Mouse (Mus musculus): ENCODE results near the gene Zfp382. TPM values are rescaled to one million over a fixed set of nuclear protein-coding genes. Genes with fewer than 3 reads are reported as not detected.

The Zfp382 gene
- 9.5 and 10.8 TPM in 2 replicates for polyA plus RNA-seq (2016; fragmentation: Nextera tagmentation; extraction: Ambion mirVana)

GRCm38 (mm10) chr7:30121308-30122187 is at the start of gene Zfp382:
Gene Zfp382, plus strand, starts transcription at chr7:30121942.
- Histone ChIP-seq H3K27me3 (ENCODE audit: insufficient read depth, poor library complexity, severe bottlenecking) (no peaks in the 10 kb centered on the region), H3K36me3 (peaks cover 14% of the 10 kb centered on the region), H3K4me1 (no peaks in the 10 kb centered on the region), H3K9me3 (no peaks in the 10 kb centered on the region), H3K4me3 (peak within 1 kb of the TSS; percentile 68), H3K27ac (peak within 1 kb of the TSS; percentile 94)
- DNase-seq (ENCODE audit: low spot score): peak; percentile 95
- under 1% methylated on average over 61 of the region's 61 CpGs for WGBS

GRCm38 (mm10) chr7:30072146-30073028 is 49.4 kb upstream of the Zfp382 start, which contains the start of gene Zfp82:
Gene Zfp82, minus strand, starts transcription at chr7:30072900.
- H3K9me3 ChIP-seq: no peaks in the 10 kb centered on the region
- peaks cover 22% of the 10 kb centered on the region for H3K36me3 ChIP-seq
- peaks cover 7% of the 10 kb centered on the region; the same call in 1 of the 2 replicates for H3K4me1 ChIP-seq
- DNase-seq (ENCODE audit: low spot score): peak; percentile 93
- H3K27me3 ChIP-seq (ENCODE audit: insufficient read depth, poor library complexity, severe bottlenecking): no peaks in the 10 kb centered on the region
- H3K27ac ChIP-seq: peak within 1 kb of the TSS; percentile 92
- H3K4me3 ChIP-seq: peak within 1 kb of the TSS; percentile 91
- WGBS: under 1% methylated on average over 50 of the region's 50 CpGs

GRCm38 (mm10) chr7:30086524-30086923 is 35.2 kb upstream of the Zfp382 start:
- H3K4me3 ChIP-seq: no peak overlapping the region
- no peaks in the 10 kb centered on the region for H3K27me3 ChIP-seq (ENCODE audit: insufficient read depth, poor library complexity, severe bottlenecking)
- DNase-seq (ENCODE audit: low spot score): no peak
- H3K9me3 ChIP-seq: peaks cover 3% of the 10 kb centered on the region
- WGBS: 90% methylated on average over 9 of the region's 9 CpGs
- peaks cover 11% of the 10 kb centered on the region for H3K4me1 ChIP-seq
- H3K27ac ChIP-seq: no peak overlapping the region
- peaks cover 52% of the 10 kb centered on the region for H3K36me3 ChIP-seq

GRCm38 (mm10) chr7:30089405-30089804 is 32.3 kb upstream of the Zfp382 start:
- Histone ChIP-seq H3K4me1 (peaks cover 19% of the 10 kb centered on the region), H3K4me3 (peak overlapping the region; percentile 82), H3K27ac (peak overlapping the region; percentile 90), H3K36me3 (peaks cover 28% of the 10 kb centered on the region), H3K9me3 (peaks cover 3% of the 10 kb centered on the region), H3K27me3 (ENCODE audit: insufficient read depth, poor library complexity, severe bottlenecking) (no peaks in the 10 kb centered on the region)
- 25% methylated on average over 6 of the region's 6 CpGs for WGBS
- no peak for DNase-seq (ENCODE audit: low spot score)

GRCm38 (mm10) chr7:30090092-30090969 is 31.4 kb upstream of the Zfp382 start, which contains the start of the genes Gm26920 and Zfp566:
Gene Gm26920, minus strand, starts transcription at chr7:30090410.
Gene Zfp566, minus strand, starts transcription at chr7:30090527.
- WGBS: under 1% methylated on average over 40 of the region's 40 CpGs
- peaks cover 19% of the 10 kb centered on the region for H3K36me3 ChIP-seq
- peak; percentile 100 for DNase-seq (ENCODE audit: low spot score)
- peaks cover 1% of the 10 kb centered on the region for H3K9me3 ChIP-seq
- peaks cover 20% of the 10 kb centered on the region for H3K4me1 ChIP-seq
- H3K27ac ChIP-seq: peak within 1 kb of the TSS; percentile 90
- H3K4me3 ChIP-seq: peak within 1 kb of the TSS; percentile 82
- no peaks in the 10 kb centered on the region for H3K27me3 ChIP-seq (ENCODE audit: insufficient read depth, poor library complexity, severe bottlenecking)

GRCm38 (mm10) chr7:30090970-30091585 is 30.7 kb upstream of the Zfp382 start:
- WGBS: 9% methylated on average over 9 of the region's 9 CpGs
- Histone ChIP-seq H3K27me3 (ENCODE audit: insufficient read depth, poor library complexity, severe bottlenecking) (no peaks in the 10 kb centered on the region), H3K4me1 (peaks cover 24% of the 10 kb centered on the region), H3K4me3 (peak overlapping the region; percentile 82), H3K9me3 (no peaks in the 10 kb centered on the region), H3K27ac (peak overlapping the region; percentile 90), H3K36me3 (peaks cover 11% of the 10 kb centered on the region)
- no peak for DNase-seq (ENCODE audit: low spot score)

- Histone ChIP-seq H3K36me3 (peaks cover 9% of the 10 kb centered on the region), H3K4me3 (no peak overlapping the region), H3K4me1 (peaks cover 32% of the 10 kb centered on the region), H3K9me3 (no peaks in the 10 kb centered on the region), H3K27me3 (ENCODE audit: insufficient read depth, poor library complexity, severe bottlenecking) (no peaks in the 10 kb centered on the region), H3K27ac (no peak overlapping the region)
- WGBS: 80% methylated on average over 9 of the region's 9 CpGs
- DNase-seq (ENCODE audit: low spot score): no peak
These were observed 29.1 kb upstream of the Zfp382 start for GRCm38 (mm10) chr7:30092666-30093065.

GRCm38 (mm10) chr7:30093918-30094415 is 27.8 kb upstream of the Zfp382 start:
- Histone ChIP-seq H3K9me3 (no peaks in the 10 kb centered on the region), H3K36me3 (peaks cover 17% of the 10 kb centered on the region), H3K4me3 (peak overlapping the region; percentile 81), H3K27me3 (ENCODE audit: insufficient read depth, poor library complexity, severe bottlenecking) (no peaks in the 10 kb centered on the region), H3K4me1 (peaks cover 28% of the 10 kb centered on the region), H3K27ac (peak overlapping the region; percentile 97)
- 60% methylated on average over 6 of the region's 6 CpGs for WGBS
- no peak for DNase-seq (ENCODE audit: low spot score)

GRCm38 (mm10) chr7:30094646-30095429 is 26.9 kb upstream of the Zfp382 start, which contains the start of gene Zfp260:
Gene Zfp260, plus strand, starts transcription at chr7:30094777.
- DNase-seq (ENCODE audit: low spot score): peak; percentile 97
- Histone ChIP-seq H3K36me3 (peaks cover 25% of the 10 kb centered on the region), H3K27ac (peak within 1 kb of the TSS; percentile 97), H3K4me3 (peak within 1 kb of the TSS; percentile 81), H3K4me1 (peaks cover 22% of the 10 kb centered on the region), H3K27me3 (ENCODE audit: insufficient read depth, poor library complexity, severe bottlenecking) (no peaks in the 10 kb centered on the region), H3K9me3 (no peaks in the 10 kb centered on the region)
- under 1% methylated on average over 26 of the region's 26 CpGs for WGBS

GRCm38 (mm10) chr7:30095551-30096125 is 26.1 kb upstream of the Zfp382 start:
- 19% methylated on average over 5 of the region's 5 CpGs for WGBS
- H3K4me1 ChIP-seq: peaks cover 22% of the 10 kb centered on the region
- no peak for DNase-seq (ENCODE audit: low spot score)

More at GRCm38 (mm10) chr7:30095551-30096125, 26.1 kb upstream of the Zfp382 start:
- H3K4me3 ChIP-seq: peak overlapping the region; percentile 81
- H3K9me3 ChIP-seq: no peaks in the 10 kb centered on the region
- H3K27ac ChIP-seq: peak overlapping the region; percentile 97
- peaks cover 33% of the 10 kb centered on the region for H3K36me3 ChIP-seq
- H3K27me3 ChIP-seq (ENCODE audit: insufficient read depth, poor library complexity, severe bottlenecking): no peaks in the 10 kb centered on the region

Measured in heart, embryonic 10.5 days (tissue).